Mouse (Mus musculus): Measurements from ENCODE around the gene Mindy4b-ps.

DNA sequence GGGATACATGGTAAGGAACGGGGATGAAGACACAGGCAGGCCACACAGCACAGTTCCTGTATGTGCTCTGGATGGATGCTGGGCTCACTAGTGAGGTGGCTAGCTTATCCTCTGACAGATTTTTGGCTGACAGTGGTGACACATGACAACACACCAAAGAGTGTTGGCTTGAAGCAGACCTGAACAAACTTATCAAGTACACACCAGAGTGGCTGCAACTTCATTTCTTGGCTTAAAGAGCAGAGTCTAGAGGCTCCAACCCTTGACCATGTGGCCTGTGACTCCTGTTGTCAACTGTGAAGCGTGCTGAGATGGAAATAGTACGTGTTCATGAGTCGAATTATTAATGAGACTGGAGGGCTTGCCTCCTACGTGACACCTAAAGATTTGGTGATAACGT lies 17.4 kb downstream of the Mindy4b-ps start:
- no peak for TF ChIP-seq CTCF (IDR thresholded peaks at IDR 0.05; ENCODE audit: borderline replicate concordance, extremely low read depth, insufficient read depth, insufficient read length)
- TF ChIP-seq POLR2A (IDR thresholded peaks at IDR 0.05; ENCODE audit: borderline replicate concordance, extremely low read depth, insufficient read depth, insufficient read length, poor library complexity, severe bottlenecking) = no peak

Measured in brain, embryonic 14.5 days (tissue).